Mouse (Mus musculus): ENCODE measurements around the gene Megf6. TPM values are rescaled to one million over a fixed set of nuclear protein-coding genes. Genes with fewer than 3 reads are reported as not detected.

Gene Megf6
- polyA plus RNA-seq, 1 experiment = 0.55 TPM

DNA sequence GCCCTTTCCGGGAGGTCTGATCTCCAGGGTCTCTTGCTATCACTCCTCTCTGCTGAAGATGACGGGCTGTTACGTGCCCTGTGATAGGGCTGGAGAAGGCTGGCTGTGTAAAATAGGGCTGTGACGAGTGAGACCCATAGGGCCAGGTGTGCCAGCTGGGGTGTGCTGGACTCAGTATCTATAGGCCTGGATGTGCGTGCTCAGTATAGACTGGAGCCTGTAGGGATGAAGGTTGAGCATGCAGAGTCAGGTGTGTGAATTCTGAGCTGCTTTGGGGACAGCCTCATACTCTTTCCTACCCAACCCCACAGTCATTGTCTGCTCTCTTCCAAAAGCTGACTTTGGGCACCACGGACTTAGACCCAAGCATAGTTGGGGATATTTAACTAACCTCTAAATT, 27.4 kb downstream of the Megf6 start:
- no peak for DNase-seq
- no peak overlapping the region for H3K27ac ChIP-seq (ENCODE audit: insufficient read depth, low read depth, low read length)
- H3K4me3 ChIP-seq (ENCODE audit: insufficient read depth, low read depth, low read length) = no peak overlapping the region
- H3K4me1 ChIP-seq (ENCODE audit: control insufficient read depth, insufficient read depth, low read length) = no peaks in the 10 kb centered on the region
- 72% methylated on average over 6 of the region's 6 CpGs for WGBS
- TF ChIP-seq POLR2A (IDR thresholded peaks at IDR 0.05; ENCODE audit: low read depth, low read length) = no peak
- H3K36me3 ChIP-seq (ENCODE audit: control insufficient read depth, insufficient read depth, low read length) = no peaks in the 10 kb centered on the region
- H3K27me3 ChIP-seq (replicated peaks; ENCODE audit: control insufficient read depth, insufficient read depth, low read length) = no peaks in the 10 kb centered on the region

DNA sequence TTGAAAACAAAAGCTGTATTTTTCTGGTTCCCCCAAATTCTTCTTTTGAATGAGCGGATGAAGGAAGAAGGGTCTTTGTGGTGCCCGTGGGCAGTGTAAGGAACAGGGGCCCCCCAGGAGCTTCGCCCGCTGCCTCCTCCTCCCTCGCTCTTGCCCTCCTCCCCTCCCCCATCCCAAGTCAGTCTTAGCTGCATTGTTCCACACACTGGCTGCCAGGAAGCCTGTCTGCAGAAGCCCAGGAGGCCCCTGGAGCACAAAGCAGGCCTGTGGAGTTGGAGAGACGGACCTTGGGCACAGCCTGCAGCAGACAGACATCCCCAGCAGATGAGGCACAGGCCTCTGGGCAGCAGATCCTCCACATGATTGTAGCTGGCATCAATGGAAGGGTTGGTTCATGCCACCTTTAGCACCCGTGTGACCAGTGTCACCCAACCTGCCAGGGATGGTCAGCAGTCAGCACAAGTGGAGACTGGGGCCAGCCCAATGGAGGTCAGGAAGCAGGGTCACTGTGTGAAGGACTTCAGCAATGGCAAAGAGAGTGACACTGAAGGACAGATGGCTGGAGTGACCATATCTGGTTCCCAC, 27.9 kb downstream of the Megf6 start:
- H3K4me3 ChIP-seq (ENCODE audit: insufficient read depth, low read depth, low read length) = no peak overlapping the region
- no peaks in the 10 kb centered on the region for H3K36me3 ChIP-seq (ENCODE audit: control insufficient read depth, insufficient read depth, low read length)
- 82% methylated on average over 7 of the region's 7 CpGs for WGBS
- TF ChIP-seq CTCF (conservative IDR thresholded peaks at IDR 0.05; ENCODE audit: insufficient read depth, insufficient read length, low read depth, low read length) = no peak
- H3K27me3 ChIP-seq (replicated peaks; ENCODE audit: control insufficient read depth, insufficient read depth, low read length) = no peaks in the 10 kb centered on the region
- H3K27ac ChIP-seq (ENCODE audit: insufficient read depth, low read depth, low read length) = no peak overlapping the region
- DNase-seq = no peak
- H3K4me1 ChIP-seq (ENCODE audit: control insufficient read depth, insufficient read depth, low read length) = no peaks in the 10 kb centered on the region

DNA sequence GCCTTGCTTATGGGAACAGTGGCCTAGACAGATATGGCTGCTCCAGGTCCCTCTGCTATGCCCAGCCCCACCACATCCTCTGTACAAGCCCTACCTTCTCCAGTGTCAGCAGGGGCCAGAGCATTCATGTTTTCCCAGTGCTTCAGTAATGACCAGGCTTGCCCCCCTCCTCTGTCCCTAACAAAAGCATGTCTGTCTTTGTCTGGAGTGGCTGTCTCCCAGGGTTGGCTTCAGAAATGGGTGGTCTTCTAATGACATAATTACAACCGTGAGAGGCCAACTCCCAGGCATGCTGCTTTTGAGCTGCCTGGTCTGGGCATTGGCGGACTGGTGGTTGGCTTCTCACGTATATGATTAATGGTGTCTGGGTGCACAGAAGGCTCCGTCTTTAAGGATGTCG, 31.0 kb downstream of the Megf6 start:
- WGBS = 81% methylated on average over 5 of the region's 5 CpGs
- Histone ChIP-seq H3K4me3 (ENCODE audit: insufficient read depth, low read depth, low read length) (no peak overlapping the region), H3K4me1 (ENCODE audit: control insufficient read depth, insufficient read depth, low read length) (no peaks in the 10 kb centered on the region), H3K27me3 (replicated peaks; ENCODE audit: control insufficient read depth, insufficient read depth, low read length) (no peaks in the 10 kb centered on the region), H3K36me3 (ENCODE audit: control insufficient read depth, insufficient read depth, low read length) (no peaks in the 10 kb centered on the region), H3K27ac (ENCODE audit: insufficient read depth, low read depth, low read length) (no peak overlapping the region)
- no peak for TF ChIP-seq CTCF (conservative IDR thresholded peaks at IDR 0.05; ENCODE audit: insufficient read depth, insufficient read length, low read depth, low read length)
- TF ChIP-seq POLR2A (IDR thresholded peaks at IDR 0.05; ENCODE audit: low read depth, low read length) = no peak
- DNase-seq = no peak

DNA sequence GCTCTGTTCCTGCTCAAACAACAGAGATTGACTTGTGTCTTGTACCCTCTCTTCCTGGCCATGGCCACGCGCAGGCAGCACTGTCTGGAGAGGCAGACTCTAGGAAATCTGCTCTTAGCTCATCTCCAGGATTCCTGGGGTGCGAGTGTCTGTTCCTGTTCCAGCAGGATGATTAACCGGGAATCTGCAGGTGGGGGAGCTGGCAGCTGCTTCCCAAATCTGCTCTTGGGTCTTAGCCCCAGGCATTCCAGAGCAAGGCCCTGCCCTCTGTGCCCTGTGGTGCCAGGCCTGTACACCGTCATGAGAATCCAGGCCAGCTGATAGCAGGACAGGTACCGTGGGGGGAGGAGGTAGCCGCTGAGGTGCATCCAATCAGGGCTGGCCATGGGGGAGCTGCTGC, 34.0 kb downstream of the Megf6 start:
- no peak for DNase-seq
- H3K27ac ChIP-seq (ENCODE audit: insufficient read depth, low read depth, low read length) = no peak overlapping the region
- no peaks in the 10 kb centered on the region for H3K27me3 ChIP-seq (replicated peaks; ENCODE audit: control insufficient read depth, insufficient read depth, low read length)
- no peaks in the 10 kb centered on the region for H3K36me3 ChIP-seq (ENCODE audit: control insufficient read depth, insufficient read depth, low read length)
- no peak overlapping the region for H3K4me3 ChIP-seq (ENCODE audit: insufficient read depth, low read depth, low read length)
- WGBS = 67% methylated on average over 7 of the region's 7 CpGs
- no peaks in the 10 kb centered on the region for H3K4me1 ChIP-seq (ENCODE audit: control insufficient read depth, insufficient read depth, low read length)
- TF ChIP-seq CTCF (conservative IDR thresholded peaks at IDR 0.05; ENCODE audit: insufficient read depth, insufficient read length, low read depth, low read length) = no peak
- TF ChIP-seq POLR2A (IDR thresholded peaks at IDR 0.05; ENCODE audit: low read depth, low read length) = no peak

DNA sequence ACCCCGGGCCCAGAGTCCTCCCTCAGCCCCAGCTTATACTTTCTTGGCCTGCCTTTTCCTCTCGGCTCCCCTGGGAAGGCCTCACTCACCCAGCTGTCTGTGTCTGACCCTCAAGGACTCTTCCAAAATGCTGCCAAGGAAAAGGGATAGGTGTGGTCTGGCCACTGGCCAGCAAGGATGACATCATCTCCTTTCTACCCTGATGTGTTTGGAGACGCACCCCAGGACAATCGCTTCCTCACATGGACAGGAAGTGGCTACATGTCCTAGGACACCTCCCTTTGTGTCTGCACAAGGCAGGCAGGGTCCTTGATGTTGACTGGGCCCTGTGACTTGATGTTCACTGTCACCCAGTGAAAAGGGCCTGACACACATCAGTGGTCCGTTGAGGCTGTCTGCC, 34.9 kb downstream of the Megf6 start:
- no peak overlapping the region for H3K27ac ChIP-seq (ENCODE audit: insufficient read depth, low read depth, low read length)
- 64% methylated on average over 5 of the region's 5 CpGs for WGBS

DNA sequence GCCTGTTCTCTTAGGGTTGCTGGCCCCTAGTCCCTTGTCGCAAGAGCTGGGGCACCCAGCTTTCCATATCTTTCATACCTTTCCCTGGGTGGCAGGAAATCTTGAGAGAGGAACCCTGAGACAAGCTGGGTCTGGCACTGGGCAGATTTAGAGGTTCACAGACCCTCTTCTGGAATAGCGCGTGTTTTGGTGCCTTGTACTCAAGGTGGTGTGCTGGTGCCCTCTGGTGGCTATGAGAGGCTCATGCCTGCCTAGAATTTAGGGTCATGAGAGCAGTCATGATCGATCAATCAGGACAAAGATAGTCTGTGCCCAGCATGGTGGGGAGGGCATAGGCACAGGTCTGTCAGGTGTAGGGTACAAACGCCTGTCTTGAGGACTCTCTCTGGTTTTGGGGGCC, 36.7 kb downstream of the Megf6 start:
- WGBS = 14% methylated on average over 5 of the region's 5 CpGs
- H3K36me3 ChIP-seq (ENCODE audit: control insufficient read depth, insufficient read depth, low read length) = no peaks in the 10 kb centered on the region
- no peaks in the 10 kb centered on the region for H3K4me1 ChIP-seq (ENCODE audit: control insufficient read depth, insufficient read depth, low read length)
- H3K27me3 ChIP-seq (replicated peaks; ENCODE audit: control insufficient read depth, insufficient read depth, low read length) = no peaks in the 10 kb centered on the region
- TF ChIP-seq POLR2A (IDR thresholded peaks at IDR 0.05; ENCODE audit: low read depth, low read length) (no peak), CTCF (conservative IDR thresholded peaks at IDR 0.05; ENCODE audit: insufficient read depth, insufficient read length, low read depth, low read length) (peak; percentile 98)
- peak; percentile 61 for DNase-seq
- H3K4me3 ChIP-seq (ENCODE audit: insufficient read depth, low read depth, low read length) = no peak overlapping the region
- no peak overlapping the region for H3K27ac ChIP-seq (ENCODE audit: insufficient read depth, low read depth, low read length)

More for the DNA sequence above, 34.9 kb downstream of the Megf6 start:
- H3K4me3 ChIP-seq (ENCODE audit: insufficient read depth, low read depth, low read length) = no peak overlapping the region
- TF ChIP-seq POLR2A (IDR thresholded peaks at IDR 0.05; ENCODE audit: low read depth, low read length) (no peak), CTCF (conservative IDR thresholded peaks at IDR 0.05; ENCODE audit: insufficient read depth, insufficient read length, low read depth, low read length) (no peak)
- DNase-seq = peak; percentile 90
- no peaks in the 10 kb centered on the region for H3K4me1 ChIP-seq (ENCODE audit: control insufficient read depth, insufficient read depth, low read length)
- H3K36me3 ChIP-seq (ENCODE audit: control insufficient read depth, insufficient read depth, low read length) = no peaks in the 10 kb centered on the region
- no peaks in the 10 kb centered on the region for H3K27me3 ChIP-seq (replicated peaks; ENCODE audit: control insufficient read depth, insufficient read depth, low read length)

DNA sequence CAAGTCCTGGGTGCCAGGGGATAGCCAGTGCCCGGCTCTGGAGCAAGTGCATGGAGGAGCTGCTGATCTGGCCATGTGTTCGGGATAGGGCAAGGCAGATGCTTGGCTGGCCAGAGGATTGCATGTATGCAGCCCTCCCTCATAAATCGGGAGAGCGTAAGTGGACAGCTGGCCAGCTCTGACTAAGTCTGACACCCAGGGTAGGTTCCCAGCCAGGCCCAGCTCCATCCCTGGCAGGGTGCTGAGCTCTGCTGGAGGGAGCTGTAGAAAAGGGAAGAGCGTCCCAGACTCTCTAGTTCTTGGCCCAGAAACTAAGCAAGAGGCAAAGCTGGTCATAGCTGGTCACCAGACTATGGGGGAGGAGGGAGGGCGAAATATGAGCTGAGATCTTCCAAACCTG, 38.5 kb downstream of the Megf6 start:
- no peak for DNase-seq
- Histone ChIP-seq H3K27ac (ENCODE audit: insufficient read depth, low read depth, low read length) (no peak overlapping the region), H3K36me3 (ENCODE audit: control insufficient read depth, insufficient read depth, low read length) (no peaks in the 10 kb centered on the region), H3K4me3 (ENCODE audit: insufficient read depth, low read depth, low read length) (no peak overlapping the region), H3K27me3 (replicated peaks; ENCODE audit: control insufficient read depth, insufficient read depth, low read length) (no peaks in the 10 kb centered on the region), H3K4me1 (ENCODE audit: control insufficient read depth, insufficient read depth, low read length) (no peaks in the 10 kb centered on the region)
- TF ChIP-seq CTCF (conservative IDR thresholded peaks at IDR 0.05; ENCODE audit: insufficient read depth, insufficient read length, low read depth, low read length) (no peak), POLR2A (IDR thresholded peaks at IDR 0.05; ENCODE audit: low read depth, low read length) (no peak)
- WGBS = 62% methylated on average over 6 of the region's 6 CpGs

DNA sequence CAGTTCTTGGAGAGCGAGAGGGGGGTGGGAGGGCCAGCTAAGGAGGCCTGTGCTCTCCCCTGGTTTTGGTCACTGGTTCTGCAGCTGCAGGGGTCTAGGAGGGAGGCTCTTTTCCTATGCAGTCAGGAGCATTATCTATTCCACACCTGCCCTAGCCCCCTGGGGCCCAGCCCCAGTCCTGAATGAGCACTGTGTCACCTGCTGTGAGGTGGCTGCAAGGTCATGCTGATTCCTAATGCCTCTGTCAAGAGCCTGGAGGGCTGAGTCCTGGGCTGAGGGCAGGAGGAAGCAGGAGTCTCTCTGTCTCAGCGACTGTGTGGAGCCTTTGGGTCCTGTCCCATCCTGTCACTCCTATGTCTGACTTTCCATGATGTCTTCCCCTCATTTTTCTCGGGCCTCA, 39.3 kb downstream of the Megf6 start:
- TF ChIP-seq CTCF (conservative IDR thresholded peaks at IDR 0.05; ENCODE audit: insufficient read depth, insufficient read length, low read depth, low read length) = no peak
- TF ChIP-seq POLR2A (IDR thresholded peaks at IDR 0.05; ENCODE audit: low read depth, low read length) = no peak
- Histone ChIP-seq H3K27me3 (replicated peaks; ENCODE audit: control insufficient read depth, insufficient read depth, low read length) (no peaks in the 10 kb centered on the region), H3K4me3 (ENCODE audit: insufficient read depth, low read depth, low read length) (no peak overlapping the region), H3K36me3 (ENCODE audit: control insufficient read depth, insufficient read depth, low read length) (no peaks in the 10 kb centered on the region), H3K4me1 (ENCODE audit: control insufficient read depth, insufficient read depth, low read length) (no peaks in the 10 kb centered on the region), H3K27ac (ENCODE audit: insufficient read depth, low read depth, low read length) (no peak overlapping the region)
- 36% methylated on average over 3 of the region's 3 CpGs for WGBS
- DNase-seq = no peak
